Mouse (Mus musculus): ENCODE measurements around the gene Gm49486. TPM values are rescaled to one million over a fixed set of nuclear protein-coding genes. Genes with fewer than 3 reads are reported as not detected.
"Not testable (repeated sequence)": the region's sequence is repeated elsewhere in the genome, so short reads cannot be mapped to it uniquely, and the experiment has no call there.

Gene Gm49486
- polyA plus RNA-seq, 1 experiment from 2014 or later, result 1.0 TPM

- Histone ChIP-seq H3K4me1 (peaks cover 23% of the 10 kb centered on the region), H3K27ac (peak overlapping the region; percentile 79), H3K9me3 (replicated peaks) (no peaks in the 10 kb centered on the region), H3K4me2 (replicated peaks) (0 out of 2 replicates have a peak overlapping the region, but pooled peaks have one; percentile 7), H3K4me3 (no peak overlapping the region), H3K9ac (no peak overlapping the region), H3K27me3 (no peaks in the 10 kb centered on the region), H3K36me3 (no peaks in the 10 kb centered on the region)
- WGBS, result 29% methylated on average over 10 of the region's 10 CpGs
- ATAC-seq (ENCODE audit: low FRiP score), result peak; percentile 57
These were observed 26.6 kb upstream of the Gm49486 start for GRCm38 (mm10) chr15:79202575-79202974.

DNA sequence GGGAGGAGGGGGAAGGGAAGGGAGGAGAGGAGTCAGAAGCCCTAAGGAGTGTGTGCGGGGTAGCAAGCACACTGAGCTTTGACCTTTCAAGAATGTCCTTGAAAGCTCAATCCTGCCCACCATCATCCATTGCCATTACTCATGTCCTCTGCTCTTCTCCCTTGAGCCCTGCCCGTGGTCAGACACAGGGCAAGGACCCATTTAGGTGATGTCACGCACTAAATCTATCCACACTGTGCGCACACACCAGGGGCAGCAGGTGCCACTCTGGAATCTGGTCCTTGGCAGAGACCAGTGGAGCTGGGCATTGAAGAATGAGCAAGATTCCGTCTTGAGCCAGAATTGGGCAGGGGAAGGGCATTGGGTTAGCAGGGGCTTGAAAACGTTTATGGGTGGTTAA lies 21.0 kb upstream of the Gm49486 start:
- Histone ChIP-seq H3K9me3 (replicated peaks) (no peaks in the 10 kb centered on the region), H3K36me3 (no peaks in the 10 kb centered on the region), H3K27ac (no peak overlapping the region)

GRCm38 (mm10) chr15:79208758-79209439 lies 20.3 kb upstream of the Gm49486 start:
- ATAC-seq (ENCODE audit: low FRiP score), result no peak
- Histone ChIP-seq H3K9me3 (replicated peaks) (no peaks in the 10 kb centered on the region), H3K4me3 (no peak overlapping the region), H3K27ac (no peak overlapping the region), H3K36me3 (no peaks in the 10 kb centered on the region), H3K9ac (no peak overlapping the region), H3K4me1 (0 out of 2 replicates have a peak, but pooled peaks cover 9% of the 10 kb centered on the region), H3K4me2 (replicated peaks) (no peak overlapping the region), H3K27me3 (no peaks in the 10 kb centered on the region)
- WGBS, result 78% methylated on average over 27 of the region's 27 CpGs

More for the DNA sequence above, 21.0 kb upstream of the Gm49486 start:
- H3K27me3 ChIP-seq, result no peaks in the 10 kb centered on the region
- no peak overlapping the region for H3K4me2 ChIP-seq (replicated peaks)
- no peak overlapping the region for H3K4me3 ChIP-seq
- peaks cover 6% of the 10 kb centered on the region; the same call in 1 of the 2 replicates for H3K4me1 ChIP-seq
- WGBS, result 77% methylated on average over 6 of the region's 6 CpGs
- no peak overlapping the region for H3K9ac ChIP-seq
- no peak for ATAC-seq (ENCODE audit: low FRiP score)

- Histone ChIP-seq H3K27me3 (no peaks in the 10 kb centered on the region), H3K4me3 (no peak overlapping the region), H3K9ac (no peak overlapping the region), H3K4me2 (replicated peaks) (no peak overlapping the region), H3K36me3 (no peaks in the 10 kb centered on the region), H3K9me3 (replicated peaks) (no peaks in the 10 kb centered on the region), H3K27ac (no peak overlapping the region), H3K4me1 (0 out of 2 replicates have a peak, but pooled peaks cover 9% of the 10 kb centered on the region)
- no peak for ATAC-seq (ENCODE audit: low FRiP score)
- 74% methylated on average over 2 of the region's 2 CpGs for WGBS
These were observed 18.8 kb upstream of the Gm49486 start for GRCm38 (mm10) chr15:79210357-79210756.

DNA sequence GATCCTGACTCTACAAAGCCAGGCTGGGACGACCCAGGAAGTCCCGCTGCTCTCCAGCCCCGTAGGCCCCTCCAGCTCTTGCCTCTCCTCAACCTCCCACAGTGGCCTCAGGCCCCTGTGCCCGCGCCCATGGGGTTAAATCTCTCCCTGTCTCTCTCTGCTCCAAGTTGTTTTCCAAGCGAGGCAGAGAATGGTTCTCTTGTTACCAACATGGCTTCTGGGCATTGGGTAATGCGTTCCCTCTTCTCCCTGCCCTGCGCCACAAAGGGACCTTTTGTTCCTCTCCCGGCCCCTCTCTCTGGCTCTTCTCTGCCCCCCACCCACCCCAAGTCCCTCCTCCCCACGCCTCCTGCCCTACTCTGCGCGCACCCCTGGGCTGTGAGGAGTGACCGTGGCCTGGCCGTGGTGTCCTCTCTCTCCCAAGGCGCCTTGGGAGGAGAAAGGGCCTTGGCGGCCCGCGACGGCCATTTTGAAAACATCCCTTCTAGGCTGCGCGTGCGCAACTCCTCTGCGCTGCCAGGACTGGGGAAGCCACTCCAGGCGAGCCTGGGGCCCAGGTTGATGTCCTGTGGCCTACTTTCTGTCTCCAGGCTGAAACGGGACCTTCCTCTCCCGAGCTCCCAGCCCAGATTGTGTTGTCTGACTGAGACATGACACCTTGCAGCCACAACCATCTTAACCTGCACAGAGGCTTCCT lies 16.3 kb upstream of the Gm49486 start:
- Histone ChIP-seq H3K4me3 (no peak overlapping the region), H3K27ac (peak overlapping the region; percentile 32), H3K9ac (no peak overlapping the region), H3K4me1 (0 out of 2 replicates have a peak, but pooled peaks cover 9% of the 10 kb centered on the region), H3K27me3 (no peaks in the 10 kb centered on the region), H3K36me3 (no peaks in the 10 kb centered on the region), H3K9me3 (replicated peaks) (no peaks in the 10 kb centered on the region), H3K4me2 (replicated peaks) (no peak overlapping the region)
- WGBS, result 80% methylated on average over 26 of the region's 26 CpGs
- no peak for ATAC-seq (ENCODE audit: low FRiP score)

DNA sequence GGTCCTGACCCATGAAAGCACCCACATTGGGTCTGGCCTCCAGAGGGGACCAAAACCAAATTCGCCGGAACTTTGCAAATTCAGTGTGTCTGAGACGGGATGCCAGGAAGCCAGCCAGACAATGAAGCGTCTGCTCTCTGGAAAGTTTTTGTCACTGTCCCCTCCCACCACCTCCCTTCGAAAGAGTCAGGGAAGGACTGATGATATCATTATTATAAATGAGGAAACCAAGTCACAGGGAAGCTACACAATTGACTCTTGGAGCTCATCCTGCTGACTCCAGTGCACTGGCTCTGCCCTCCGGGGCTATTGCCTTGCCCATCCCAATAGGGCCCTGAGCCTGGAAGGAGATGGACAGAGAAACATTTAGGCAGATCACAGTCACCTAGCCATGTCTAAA lies 15.6 kb upstream of the Gm49486 start:
- WGBS, result 71% methylated on average over 6 of the region's 6 CpGs
- H3K27ac ChIP-seq, result 0 out of 2 replicates have a peak overlapping the region, but pooled peaks have one; percentile 32

GRCm38 (mm10) chr15:79216191-79216590 lies 13.0 kb upstream of the Gm49486 start:
- no peak overlapping the region for H3K4me2 ChIP-seq (replicated peaks)
- ATAC-seq (ENCODE audit: low FRiP score), result no peak

More for the DNA sequence above, 15.6 kb upstream of the Gm49486 start:
- no peaks in the 10 kb centered on the region for H3K36me3 ChIP-seq
- H3K9me3 ChIP-seq (replicated peaks), result no peaks in the 10 kb centered on the region
- H3K4me3 ChIP-seq, result no peak overlapping the region
- no peak overlapping the region for H3K4me2 ChIP-seq (replicated peaks)
- 0 out of 2 replicates have a peak, but pooled peaks cover 8% of the 10 kb centered on the region for H3K4me1 ChIP-seq
- no peak for ATAC-seq (ENCODE audit: low FRiP score)
- H3K27me3 ChIP-seq, result no peaks in the 10 kb centered on the region
- no peak overlapping the region for H3K9ac ChIP-seq

DNA sequence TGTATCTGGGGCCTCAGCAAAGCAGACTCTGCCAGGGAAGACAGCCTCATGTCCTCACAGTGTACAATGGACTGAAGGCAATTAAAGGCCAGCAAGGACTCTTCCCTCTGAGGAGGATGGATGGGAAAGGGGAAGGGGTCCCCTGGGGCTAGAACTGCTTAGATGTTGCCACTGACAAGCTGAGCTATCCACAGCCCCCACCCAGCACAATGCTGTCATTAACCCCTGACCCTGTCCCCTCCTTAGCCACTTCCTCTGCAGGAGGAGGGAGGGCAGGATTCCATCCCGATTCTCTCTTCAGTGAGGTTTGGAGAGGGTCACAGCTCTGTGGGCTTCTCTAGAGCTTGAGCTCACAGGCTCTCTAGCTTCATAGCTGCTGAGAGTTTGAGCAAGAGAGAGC lies 9.6 kb upstream of the Gm49486 start:
- WGBS, result 5% methylated on average over 1 of the region's 1 CpGs
- 0 out of 2 replicates have a peak overlapping the region, but pooled peaks have one; percentile 13 for H3K9ac ChIP-seq
- ATAC-seq (ENCODE audit: low FRiP score), result no peak; the same call in 1 of the 2 replicates

More at GRCm38 (mm10) chr15:79216191-79216590, 13.0 kb upstream of the Gm49486 start:
- no peaks in the 10 kb centered on the region for H3K27me3 ChIP-seq
- H3K27ac ChIP-seq, result no peak overlapping the region
- H3K9ac ChIP-seq, result no peak overlapping the region
- H3K36me3 ChIP-seq, result no peaks in the 10 kb centered on the region
- WGBS, result 80% methylated on average over 3 of the region's 3 CpGs
- H3K4me3 ChIP-seq, result no peak overlapping the region
- peaks cover 13% of the 10 kb centered on the region for H3K4me1 ChIP-seq
- H3K9me3 ChIP-seq (replicated peaks), result no peaks in the 10 kb centered on the region

GRCm38 (mm10) chr15:79223641-79224040 lies 5.5 kb upstream of the Gm49486 start:
- peaks cover 25% of the 10 kb centered on the region for H3K4me1 ChIP-seq
- WGBS, result 4% methylated on average over 5 of the region's 5 CpGs
- H3K27ac ChIP-seq, result peak overlapping the region; percentile 14; the same call in 1 of the 2 replicates
- no peak overlapping the region for H3K4me2 ChIP-seq (replicated peaks)
- no peak overlapping the region for H3K4me3 ChIP-seq
- no peaks in the 10 kb centered on the region for H3K36me3 ChIP-seq
- no peaks in the 10 kb centered on the region for H3K9me3 ChIP-seq (replicated peaks)
- peak overlapping the region; percentile 20; the same call in 1 of the 2 replicates for H3K9ac ChIP-seq
- ATAC-seq (ENCODE audit: low FRiP score), result 0 out of 2 replicates have a peak, but pooled peaks have one; percentile 12
- H3K27me3 ChIP-seq, result no peaks in the 10 kb centered on the region

More for the DNA sequence above, 9.6 kb upstream of the Gm49486 start:
- Histone ChIP-seq H3K4me3 (no peak overlapping the region), H3K27me3 (no peaks in the 10 kb centered on the region), H3K27ac (peak overlapping the region; percentile 40; the same call in 1 of the 2 replicates), H3K36me3 (no peaks in the 10 kb centered on the region), H3K4me2 (replicated peaks) (no peak overlapping the region), H3K9me3 (replicated peaks) (no peaks in the 10 kb centered on the region), H3K4me1 (peaks cover 19% of the 10 kb centered on the region)

GRCm38 (mm10) chr15:79224685-79225084 lies 4.5 kb upstream of the Gm49486 start:
- Histone ChIP-seq H3K4me2 (replicated peaks) (peak overlapping the region; percentile 17; the same call in 1 of the 2 replicates), H3K9ac (no peak overlapping the region), H3K4me3 (no peak overlapping the region), H3K9me3 (replicated peaks) (no peaks in the 10 kb centered on the region), H3K27me3 (no peaks in the 10 kb centered on the region), H3K36me3 (no peaks in the 10 kb centered on the region), H3K27ac (no peak overlapping the region), H3K4me1 (peaks cover 22% of the 10 kb centered on the region)
- 5% methylated on average over 5 of the region's 5 CpGs for WGBS
- ATAC-seq (ENCODE audit: low FRiP score), result peak; percentile 42

GRCm38 (mm10) chr15:79225780-79226179 lies 3.4 kb upstream of the Gm49486 start:
- H3K27me3 ChIP-seq; H3K9me3 ChIP-seq (replicated peaks); ATAC-seq (ENCODE audit: low FRiP score); H3K4me3 ChIP-seq; H3K4me2 ChIP-seq (replicated peaks); H3K36me3 ChIP-seq; H3K27ac ChIP-seq; H3K9ac ChIP-seq: not testable (repeated sequence)
- peaks cover 27% of the 10 kb centered on the region for H3K4me1 ChIP-seq
- 78% methylated on average over 2 of the region's 2 CpGs for WGBS

DNA sequence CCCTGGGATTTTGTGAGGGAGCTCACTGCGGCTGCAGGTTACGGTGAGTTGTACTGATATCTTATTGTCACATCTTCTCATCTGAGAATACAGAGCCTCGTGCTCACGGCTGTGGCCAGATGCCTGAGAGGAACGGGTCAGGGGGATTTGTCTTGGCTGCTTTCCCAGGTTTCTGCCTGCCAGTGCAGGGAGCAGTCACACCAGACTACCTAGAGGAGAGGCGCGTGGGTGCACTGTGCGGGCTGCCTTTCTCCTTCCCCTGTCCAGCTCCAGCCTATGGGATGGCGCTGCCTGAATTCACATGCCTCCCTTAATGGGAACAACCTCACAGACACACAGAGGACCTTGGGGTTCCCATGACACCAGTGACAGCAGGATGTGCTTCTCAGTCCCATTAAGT lies 6.1 kb downstream of the Gm49486 start:
- Histone ChIP-seq H3K4me3 (no peak overlapping the region), H3K27me3 (no peaks in the 10 kb centered on the region), H3K4me2 (replicated peaks) (no peak overlapping the region), H3K4me1 (0 out of 2 replicates have a peak, but pooled peaks cover under 1% of the 10 kb centered on the region), H3K36me3 (peaks cover 76% of the 10 kb centered on the region), H3K9me3 (replicated peaks) (no peaks in the 10 kb centered on the region), H3K27ac (no peak overlapping the region), H3K9ac (no peak overlapping the region)
- WGBS, result 90% methylated on average over 9 of the region's 9 CpGs
- ATAC-seq (ENCODE audit: low FRiP score), result no peak

Data from hindbrain, embryonic 12.5 days (tissue).